Mouse (Mus musculus) MEL (cell line): ENCODE measurements around the gene Cd44.

Source experiments
- CHD2 ChIP-seq: IDR thresholded peaks from 2 replicates; pipeline ENCODE4 v1.6.1; 2011; ENCODE audit warnings: low read length, improper control_type of control experiment
- CTCF ChIP-seq, 3 experiments: IDR thresholded peaks in 2 of 3; conservative IDR thresholded peaks in 1 of 3; 2 replicates each; pipeline ENCODE4 v1.5.1; 2011 to 2012; ENCODE audit warnings: low read length in 3 of 3, low read depth in 2 of 3, mild to moderate bottlenecking in 2 of 3, improper control_type of control experiment in 1 of 3, inconsistent platforms in 1 of 3, mixed read lengths in 1 of 3, moderate library complexity in 1 of 3; ENCODE audit not compliant: control insufficient read depth in 1 of 3, insufficient read depth in 1 of 3, poor library complexity in 1 of 3, severe bottlenecking in 1 of 3
- JUND ChIP-seq: IDR thresholded peaks from 2 replicates; pipeline ENCODE4 v1.6.1; 2011; ENCODE audit warnings: low read depth, mild to moderate bottlenecking, improper control_type of control experiment, low read length
- MAX ChIP-seq: IDR thresholded peaks from 2 replicates; pipeline ENCODE4 v1.6.1; 2011; ENCODE audit warnings: low read length, improper control_type of control experiment
- MEF2A ChIP-seq: IDR thresholded peaks from 2 replicates; pipeline ENCODE4 v1.6.1; 2014; ENCODE audit warnings: low read depth, mild to moderate bottlenecking, inconsistent platforms, low read length, improper control_type of control experiment; ENCODE audit not compliant: poor library complexity, insufficient replicate concordance, severe bottlenecking; ENCODE audit errors: extremely low read depth
- POLR2AphosphoS2 ChIP-seq: IDR thresholded peaks from 2 replicates; pipeline ENCODE4 v1.6.1; 2011; ENCODE audit warnings: low read length, improper control_type of control experiment
- RAD21 ChIP-seq: IDR thresholded peaks from 2 replicates; pipeline ENCODE4 v1.6.1; 2011; ENCODE audit warnings: mild to moderate bottlenecking, low read depth, low read length, improper control_type of control experiment
- RCOR1 ChIP-seq: IDR thresholded peaks from 2 replicates; pipeline ENCODE4 v1.6.1; 2012; ENCODE audit warnings: low read depth, mild to moderate bottlenecking, inconsistent platforms, low read length, improper control_type of control experiment
- TBP ChIP-seq: IDR thresholded peaks from 2 replicates; pipeline ENCODE4 v1.8.0; 2011; ENCODE audit warnings: low read depth, low read length, improper control_type of control experiment
- TCF12 ChIP-seq: IDR thresholded peaks from 2 replicates; pipeline ENCODE4 v1.6.1; 2014; ENCODE audit warnings: low read depth, mild to moderate bottlenecking, inconsistent platforms, low read length, improper control_type of control experiment, moderate library complexity
- ZNF384 ChIP-seq: IDR thresholded peaks from 2 replicates; pipeline ENCODE4 v1.6.1; 2012; ENCODE audit warnings: low read depth, mild to moderate bottlenecking, inconsistent platforms, low read length, improper control_type of control experiment

DNA sequence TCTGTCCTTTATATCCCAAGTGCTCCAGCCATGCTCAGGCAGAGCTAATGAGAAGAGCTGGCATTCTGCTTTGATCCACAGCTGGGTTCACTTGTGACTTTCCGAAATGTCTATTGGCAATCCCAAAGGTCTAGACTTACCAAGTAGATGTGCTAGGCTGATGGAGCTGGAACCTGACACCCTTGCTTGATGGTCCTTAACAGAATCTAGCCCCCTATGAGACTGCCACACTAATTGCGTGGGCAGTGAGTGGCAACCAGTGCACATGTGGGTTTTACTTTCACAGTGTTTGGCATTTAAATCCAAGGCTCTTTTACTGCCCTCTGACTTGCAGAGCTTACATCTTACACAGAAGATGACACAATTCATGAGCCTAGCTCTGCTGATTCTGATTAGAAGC is 29.0 kb downstream of the Cd44 start:
- no peak for TF ChIP-seq CHD2
- TF ChIP-seq ZNF384: no peak
- TF ChIP-seq TBP: no peak
- TF ChIP-seq JUND: no peak
- no peak for TF ChIP-seq CTCF (IDR thresholded peaks at IDR 0.05 in 2 of 3, conservative IDR thresholded peaks at IDR 0.05 in 1 of 3; ENCODE audit: control insufficient read depth in 1 of 3, insufficient read depth in 1 of 3, low read depth in 2 of 3, low read length in 3 of 3, poor library complexity in 1 of 3, severe bottlenecking in 1 of 3)
- no peak for TF ChIP-seq MEF2A
- no peak for TF ChIP-seq TCF12
- no peak for TF ChIP-seq RCOR1
- no peak for TF ChIP-seq POLR2AphosphoS2
- no peak for TF ChIP-seq RAD21
- no peak for TF ChIP-seq MAX
